Mouse (Mus musculus): ENCODE measurements around the gene Dazl. TPM values are rescaled to one million over a fixed set of nuclear protein-coding genes. Genes with fewer than 3 reads are reported as not detected.
A peak's percentile ranks its signal among the peaks of the same experiment; 100 is the strongest.

The Dazl gene
- polyA plus RNA-seq, 1 experiment, result not detected

- no peaks in the 10 kb centered on the region for H3K79me2 ChIP-seq (ENCODE audit: control insufficient read depth, insufficient read depth)
- H3K79me3 ChIP-seq (ENCODE audit: low read depth), result no peaks in the 10 kb centered on the region
- H3K4me3 ChIP-seq (ENCODE audit: insufficient read depth, poor library complexity, severe bottlenecking), result no peak overlapping the region
- TF ChIP-seq FOSL1 (IDR thresholded peaks at IDR 0.05; ENCODE audit: insufficient read depth, low read length, poor library complexity, severe bottlenecking) (no peak), CTCF (IDR thresholded peaks at IDR 0.05; ENCODE audit: control insufficient read depth, insufficient read depth, insufficient read length) (peak; percentile 73)
- no peaks in the 10 kb centered on the region for H3K36me3 ChIP-seq (ENCODE audit: control insufficient read depth, insufficient read depth)
- H3ac ChIP-seq (ENCODE audit: control insufficient read depth, insufficient read length, low read depth), result no peak overlapping the region
- no peaks in the 10 kb centered on the region for H3K27me3 ChIP-seq (ENCODE audit: control insufficient read depth, insufficient read depth, insufficient read length)
Observed at GRCm38 (mm10) chr17:50237436-50237709, 56.1 kb downstream of the Dazl start.

GRCm38 (mm10) chr17:50236702-50237435, 56.6 kb downstream of the Dazl start:
- Histone ChIP-seq H3K36me3 (ENCODE audit: control insufficient read depth, insufficient read depth) (no peaks in the 10 kb centered on the region), H3K27me3 (ENCODE audit: control insufficient read depth, insufficient read depth, insufficient read length) (no peaks in the 10 kb centered on the region)

GRCm38 (mm10) chr17:50235943-50236701, 57.3 kb downstream of the Dazl start:
- no peaks in the 10 kb centered on the region for H3K27me3 ChIP-seq (ENCODE audit: control insufficient read depth, insufficient read depth, insufficient read length)
- no peak overlapping the region for H3ac ChIP-seq (ENCODE audit: control insufficient read depth, insufficient read length, low read depth)
- H3K4me3 ChIP-seq (ENCODE audit: insufficient read depth, poor library complexity, severe bottlenecking), result no peak overlapping the region
- no peaks in the 10 kb centered on the region for H3K36me3 ChIP-seq (ENCODE audit: control insufficient read depth, insufficient read depth)
- no peaks in the 10 kb centered on the region for H3K79me3 ChIP-seq (ENCODE audit: low read depth)
- TF ChIP-seq CEBPB (IDR thresholded peaks at IDR 0.05; ENCODE audit: low read depth), result no peak
- no peak for TF ChIP-seq MYOD1 (IDR thresholded peaks at IDR 0.05; ENCODE audit: control insufficient read depth, insufficient read length, low read depth)
- TF ChIP-seq MYOG (IDR thresholded peaks at IDR 0.05; ENCODE audit: control insufficient read depth, extremely low read depth, insufficient read length), result no peak
- no peak for TF ChIP-seq FOSL1 (IDR thresholded peaks at IDR 0.05; ENCODE audit: insufficient read depth, low read length, poor library complexity, severe bottlenecking)
- TF ChIP-seq CTCF (IDR thresholded peaks at IDR 0.05; ENCODE audit: control insufficient read depth, insufficient read depth, insufficient read length), result no peak
- TF ChIP-seq USF1 (IDR thresholded peaks at IDR 0.05; ENCODE audit: low read depth), result no peak
- TF ChIP-seq MAX (IDR thresholded peaks at IDR 0.05), result no peak
- H3K79me2 ChIP-seq (ENCODE audit: control insufficient read depth, insufficient read depth), result no peaks in the 10 kb centered on the region

More at GRCm38 (mm10) chr17:50236702-50237435, 56.6 kb downstream of the Dazl start:
- TF ChIP-seq USF1 (IDR thresholded peaks at IDR 0.05; ENCODE audit: low read depth) (no peak), CTCF (IDR thresholded peaks at IDR 0.05; ENCODE audit: control insufficient read depth, insufficient read depth, insufficient read length) (no peak), MYOD1 (IDR thresholded peaks at IDR 0.05; ENCODE audit: control insufficient read depth, insufficient read length, low read depth) (no peak), CEBPB (IDR thresholded peaks at IDR 0.05; ENCODE audit: low read depth) (no peak), MYOG (IDR thresholded peaks at IDR 0.05; ENCODE audit: control insufficient read depth, extremely low read depth, insufficient read length) (no peak), FOSL1 (IDR thresholded peaks at IDR 0.05; ENCODE audit: insufficient read depth, low read length, poor library complexity, severe bottlenecking) (no peak), MAX (IDR thresholded peaks at IDR 0.05) (no peak)
- Histone ChIP-seq H3ac (ENCODE audit: control insufficient read depth, insufficient read length, low read depth) (no peak overlapping the region), H3K4me3 (ENCODE audit: insufficient read depth, poor library complexity, severe bottlenecking) (no peak overlapping the region), H3K79me2 (ENCODE audit: control insufficient read depth, insufficient read depth) (no peaks in the 10 kb centered on the region), H3K79me3 (ENCODE audit: low read depth) (no peaks in the 10 kb centered on the region)

GRCm38 (mm10) chr17:50233956-50234355, 59.5 kb downstream of the Dazl start:
- no peaks in the 10 kb centered on the region for H3K27me3 ChIP-seq (ENCODE audit: control insufficient read depth, insufficient read depth, insufficient read length)
- no peak overlapping the region for H3K4me3 ChIP-seq (ENCODE audit: insufficient read depth, poor library complexity, severe bottlenecking)
- H3ac ChIP-seq (ENCODE audit: control insufficient read depth, insufficient read length, low read depth), result no peak overlapping the region
- TF ChIP-seq CTCF (IDR thresholded peaks at IDR 0.05; ENCODE audit: control insufficient read depth, insufficient read depth, insufficient read length), result no peak
- no peak for TF ChIP-seq MYOD1 (IDR thresholded peaks at IDR 0.05; ENCODE audit: control insufficient read depth, insufficient read length, low read depth)
- TF ChIP-seq MYOG (IDR thresholded peaks at IDR 0.05; ENCODE audit: control insufficient read depth, extremely low read depth, insufficient read length), result no peak
- no peak for TF ChIP-seq USF1 (IDR thresholded peaks at IDR 0.05; ENCODE audit: low read depth)
- no peak for TF ChIP-seq MAX (IDR thresholded peaks at IDR 0.05)
- TF ChIP-seq FOSL1 (IDR thresholded peaks at IDR 0.05; ENCODE audit: insufficient read depth, low read length, poor library complexity, severe bottlenecking), result no peak
- no peak for TF ChIP-seq CEBPB (IDR thresholded peaks at IDR 0.05; ENCODE audit: low read depth)
- no peaks in the 10 kb centered on the region for H3K79me2 ChIP-seq (ENCODE audit: control insufficient read depth, insufficient read depth)
- H3K36me3 ChIP-seq (ENCODE audit: control insufficient read depth, insufficient read depth), result no peaks in the 10 kb centered on the region
- H3K79me3 ChIP-seq (ENCODE audit: low read depth), result no peaks in the 10 kb centered on the region

- no peak for TF ChIP-seq FOSL1 (IDR thresholded peaks at IDR 0.05; ENCODE audit: insufficient read depth, low read length, poor library complexity, severe bottlenecking)
- no peak for TF ChIP-seq CEBPB (IDR thresholded peaks at IDR 0.05; ENCODE audit: low read depth)
- TF ChIP-seq CTCF (IDR thresholded peaks at IDR 0.05; ENCODE audit: control insufficient read depth, insufficient read depth, insufficient read length), result no peak
- TF ChIP-seq USF1 (IDR thresholded peaks at IDR 0.05; ENCODE audit: low read depth), result no peak
- TF ChIP-seq MAX (IDR thresholded peaks at IDR 0.05), result no peak
- no peak for TF ChIP-seq MYOG (IDR thresholded peaks at IDR 0.05; ENCODE audit: control insufficient read depth, extremely low read depth, insufficient read length)
- no peak for TF ChIP-seq MYOD1 (IDR thresholded peaks at IDR 0.05; ENCODE audit: control insufficient read depth, insufficient read length, low read depth)
- Histone ChIP-seq H3K79me2 (ENCODE audit: control insufficient read depth, insufficient read depth) (no peaks in the 10 kb centered on the region), H3K36me3 (ENCODE audit: control insufficient read depth, insufficient read depth) (no peaks in the 10 kb centered on the region), H3K79me3 (ENCODE audit: low read depth) (no peaks in the 10 kb centered on the region), H3K4me3 (ENCODE audit: insufficient read depth, poor library complexity, severe bottlenecking) (no peak overlapping the region), H3K27me3 (ENCODE audit: control insufficient read depth, insufficient read depth, insufficient read length) (no peaks in the 10 kb centered on the region), H3ac (ENCODE audit: control insufficient read depth, insufficient read length, low read depth) (no peak overlapping the region)
Observed at GRCm38 (mm10) chr17:50232821-50233220, 60.6 kb downstream of the Dazl start.
